Mouse (Mus musculus) heart, postnatal 36 days (tissue): ENCODE measurements around the gene Ncapd2. TPM values are rescaled to one million over a fixed set of nuclear protein-coding genes. Genes with fewer than 3 reads are reported as not detected.

Experiments
- DNase-seq, 2 experiments: peaks; one replicate each; pipeline ENCODE4 v3.0.0; 2021 to 2022
- intact Hi-C: fragments of 180-260 bp; cut with DNase I; formaldehyde crosslinking; loops from one replicate; pipeline ENCODE4 v1.15.1; 2025
- total RNA-seq, 2 experiments: library from RNA; stranded (reverse); gene quantifications; 2 replicates each; pipeline ENCODE4 v1.2.3; 2021

Gene Ncapd2
- total RNA-seq, 2 experiments from 2014 or later: 20.8 to 25.3 TPM

- intact Hi-C loops: no loop called here
- DNase-seq: peak; percentile 60 to 65
Observed at GRCm38 (mm10) chr6:125152212-125153017, 39.1 kb downstream of the Ncapd2 start.

GRCm38 (mm10) chr6:125149569-125149950, 41.9 kb downstream of the Ncapd2 start:
- DNase-seq: no peak
- intact Hi-C loops: loop anchor here (2.0 to 5.0 kb wide), 2 partner anchors 15 to 123 kb away; no protein-coding TSS in a partner anchor

- peak; percentile 57 to 59 for DNase-seq
- intact Hi-C loops: loop anchor here (2.0 to 5.0 kb wide), 2 partner anchors 16 to 123 kb away; no protein-coding TSS in a partner anchor
Observed at GRCm38 (mm10) chr6:125148926-125149568, 42.5 kb downstream of the Ncapd2 start.

- DNase-seq: peak; percentile 55 to 76
- intact Hi-C loops: loop anchor here (2.0 to 5.0 kb wide), 2 partner anchors 16 to 124 kb away; no protein-coding TSS in a partner anchor
Observed at GRCm38 (mm10) chr6:125148251-125148925, 43.1 kb downstream of the Ncapd2 start.

- intact Hi-C loops: loop anchor here (5.0 kb wide), 1 partner anchor 125 kb away; no protein-coding TSS in a partner anchor
- no peak for DNase-seq
Observed at GRCm38 (mm10) chr6:125147329-125147728, 44.2 kb downstream of the Ncapd2 start.

GRCm38 (mm10) chr6:125146797-125147196, 44.7 kb downstream of the Ncapd2 start:
- peak; percentile 53 to 62 for DNase-seq
- intact Hi-C loops: loop anchor here (5.0 kb wide), 1 partner anchor 126 kb away; no protein-coding TSS in a partner anchor

- DNase-seq: no peak
- intact Hi-C loops: loop anchor here (5.0 kb wide), 1 partner anchor 126 kb away; no protein-coding TSS in a partner anchor
Observed at GRCm38 (mm10) chr6:125146148-125146547, 45.4 kb downstream of the Ncapd2 start.

- DNase-seq: peak; percentile 29 to 42
- intact Hi-C loops: loop anchor here (5.0 kb wide), 1 partner anchor 127 kb away; no protein-coding TSS in a partner anchor
Observed at GRCm38 (mm10) chr6:125145479-125145951, 46.0 kb downstream of the Ncapd2 start.

GRCm38 (mm10) chr6:125145001-125145400, 46.5 kb downstream of the Ncapd2 start, which contains the start of gene Iffo1:
Gene Iffo1, plus strand, starts transcription at chr6:125145241.
- peak; percentile 87 to 88 for DNase-seq
- intact Hi-C loops: loop anchor here (5.0 kb wide), 1 partner anchor 127 kb away; no protein-coding TSS in a partner anchor

GRCm38 (mm10) chr6:125143904-125144303, 47.6 kb downstream of the Ncapd2 start:
- intact Hi-C loops: no loop called here
- no peak for DNase-seq

- DNase-seq: no peak
- intact Hi-C loops: no loop called here
Observed at GRCm38 (mm10) chr6:125143128-125143527, 48.4 kb downstream of the Ncapd2 start.

GRCm38 (mm10) chr6:125142436-125142835, 49.1 kb downstream of the Ncapd2 start:
- no peak for DNase-seq
- intact Hi-C loops: no loop called here

- no peak for DNase-seq
- intact Hi-C loops: no loop called here
Observed at GRCm38 (mm10) chr6:125139747-125140146, 51.8 kb downstream of the Ncapd2 start.

GRCm38 (mm10) chr6:125137002-125137671, 54.4 kb downstream of the Ncapd2 start:
- intact Hi-C loops: no loop called here
- peak; percentile 32 to 61 for DNase-seq

- intact Hi-C loops: no loop called here
Observed at GRCm38 (mm10) chr6:125132470-125132869, 59.0 kb downstream of the Ncapd2 start.

GRCm38 (mm10) chr6:125131302-125132156, 60.0 kb downstream of the Ncapd2 start, which contains the start of gene Nop2:
Gene Nop2, plus strand, starts transcription at chr6:125131909.
- intact Hi-C loops: loop anchor here (2.0 kb wide), 2 partner anchors 29 to 33 kb away; no protein-coding TSS in a partner anchor
- DNase-seq: peak; percentile 86

More at GRCm38 (mm10) chr6:125132470-125132869, 59.0 kb downstream of the Ncapd2 start:
- DNase-seq: no peak

- DNase-seq: no peak
- intact Hi-C loops: loop anchor here (2.0 kb wide), 2 partner anchors 27 to 35 kb away; no protein-coding TSS in a partner anchor
Observed at GRCm38 (mm10) chr6:125129710-125130402, 61.6 kb downstream of the Ncapd2 start.

GRCm38 (mm10) chr6:125128724-125129123, 62.8 kb downstream of the Ncapd2 start:
- intact Hi-C loops: no loop called here
- DNase-seq: no peak
